Mouse (Mus musculus): ENCODE measurements at regions not wholly inside any gene's neighbourhood (a gene's known extent, or its start where the extent isn't known, plus 50 kb on each side); places are given as distances from the start of the nearest gene placed in this dataset.
A peak's percentile ranks its signal among the peaks of the same experiment; 100 is the strongest.

GRCm38 (mm10) chr7:135767493-135767892 lies 51.3 kb upstream of the Mki67 start:
- no peak for DNase-seq (ENCODE audit: low spot score in 2 of 2)

- DNase-seq (ENCODE audit: low spot score in 2 of 2), result no peak
Measured at GRCm38 (mm10) chr7:135768064-135768463, 51.9 kb upstream of the Mki67 start.

GRCm38 (mm10) chr7:135768592-135768991 lies 52.4 kb upstream of the Mki67 start:
- peak; percentile 46 to 66 for DNase-seq (ENCODE audit: low spot score in 2 of 2)

GRCm38 (mm10) chr7:135769082-135769673 lies 53.0 kb upstream of the Mki67 start:
- no peak for DNase-seq (ENCODE audit: low spot score in 2 of 2)

- DNase-seq (ENCODE audit: low spot score in 2 of 2), result no peak
Measured at GRCm38 (mm10) chr7:135770051-135770450, 53.9 kb upstream of the Mki67 start.

- DNase-seq (ENCODE audit: low spot score in 2 of 2), result no peak
Measured at GRCm38 (mm10) chr7:135775832-135776433, 59.8 kb upstream of the Mki67 start.

- no peak for DNase-seq (ENCODE audit: low spot score in 2 of 2)
Measured at GRCm38 (mm10) chr7:135790167-135790566, 74.0 kb upstream of the Mki67 start.

- peak; percentile 31 to 47 for DNase-seq (ENCODE audit: low spot score in 2 of 2)
Measured at GRCm38 (mm10) chr7:135790978-135791377, 74.8 kb upstream of the Mki67 start.

GRCm38 (mm10) chr7:135791953-135792690 lies 76.0 kb upstream of the Mki67 start:
- no peak for DNase-seq (ENCODE audit: low spot score in 2 of 2)

GRCm38 (mm10) chr7:135792918-135793317 lies 76.8 kb upstream of the Mki67 start:
- peak; percentile 37 to 50 for DNase-seq (ENCODE audit: low spot score in 2 of 2)

- DNase-seq (ENCODE audit: low spot score in 2 of 2), result no peak
Measured at GRCm38 (mm10) chr7:135794238-135794637, 78.1 kb upstream of the Mki67 start.

- no peak for DNase-seq (ENCODE audit: low spot score in 2 of 2)
Measured at GRCm38 (mm10) chr7:135794679-135795078, 78.5 kb upstream of the Mki67 start.

GRCm38 (mm10) chr7:135798441-135798840 lies 82.3 kb upstream of the Mki67 start:
- no peak for DNase-seq (ENCODE audit: low spot score in 2 of 2)

- DNase-seq (ENCODE audit: low spot score in 2 of 2), result no peak
Measured at GRCm38 (mm10) chr7:135802598-135803121, 86.5 kb upstream of the Mki67 start.

GRCm38 (mm10) chr7:135804730-135805129 lies 88.6 kb upstream of the Mki67 start:
- no peak for DNase-seq (ENCODE audit: low spot score in 2 of 2)

- DNase-seq (ENCODE audit: low spot score in 2 of 2), result no peak
Measured at GRCm38 (mm10) chr7:135806139-135806538, 90.0 kb upstream of the Mki67 start.

GRCm38 (mm10) chr7:135806673-135807072 lies 90.5 kb upstream of the Mki67 start:
- DNase-seq (ENCODE audit: low spot score in 2 of 2), result no peak

- no peak for DNase-seq (ENCODE audit: low spot score in 2 of 2)
Measured at GRCm38 (mm10) chr7:135809167-135809566, 93.0 kb upstream of the Mki67 start.

- no peak for DNase-seq (ENCODE audit: low spot score in 2 of 2)
Measured at GRCm38 (mm10) chr7:135809751-135810379, 93.7 kb upstream of the Mki67 start.

- no peak for DNase-seq (ENCODE audit: low spot score in 2 of 2)
Measured at GRCm38 (mm10) chr7:135810971-135811370, 94.8 kb upstream of the Mki67 start.

GRCm38 (mm10) chr7:135813616-135814015 lies 97.5 kb upstream of the Mki67 start:
- no peak for DNase-seq (ENCODE audit: low spot score in 2 of 2)

GRCm38 (mm10) chr7:135816191-135816590 lies 100.0 kb upstream of the Mki67 start:
- no peak for DNase-seq (ENCODE audit: low spot score in 2 of 2)

Data from spleen, postnatal 14 days (tissue).